Mouse (Mus musculus) macrophage (primary cell): ENCODE measurements around the gene Srgap1. TPM values are rescaled to one million over a fixed set of nuclear protein-coding genes. Genes with fewer than 3 reads are reported as not detected.

ENCODE experiments used
- H3K27ac ChIP-seq: fragments of 350-480 bp; formaldehyde crosslinking; 2 replicates; pipeline ENCODE4 v1.9.0; 2021
- H3K36me3 ChIP-seq: fragments of 350-480 bp; formaldehyde crosslinking; 2 replicates; pipeline ENCODE4 v1.9.0; 2021; ENCODE audit errors: inconsistent target
- H3K4me3 ChIP-seq: fragments of 350-480 bp; formaldehyde crosslinking; 2 replicates; pipeline ENCODE4 v1.9.0; 2021; ENCODE audit errors: inconsistent target
- H3K79me2 ChIP-seq: fragments of 350-480 bp; formaldehyde crosslinking; 2 replicates; pipeline ENCODE4 v1.9.0; 2021; ENCODE audit errors: inconsistent target
- WGBS: methylation state at CpG from one replicate; pipeline ENCODE4 v1.1.7; 2026; ENCODE audit warnings: inconsistent platforms; ENCODE audit not compliant: missing documents; 5-methylcytosine and 5-hydroxymethylcytosine counted together
- polyA plus RNA-seq: library from polyadenylated mRNA; stranded (reverse); fragments of 250-400 nt; gene quantifications from 3 replicates; pipeline ENCODE4 v1.2.4, GENCODE M21; 2018; ENCODE audit warnings: inconsistent platforms

Srgap1 gene
- polyA plus RNA-seq, 1 experiment from 2014 or later: 0.03 TPM

- Histone ChIP-seq H3K4me3 (no peak overlapping the region), H3K36me3 (no peaks in the 10 kb centered on the region), H3K79me2 (no peaks in the 10 kb centered on the region), H3K27ac (no peak overlapping the region)
- WGBS: 10% methylated on average over 4 of the region's 4 CpGs
Measured at GRCm38 (mm10) chr10:121962053-121962452, 85.1 kb downstream of the Srgap1 start.

- no peak overlapping the region for H3K4me3 ChIP-seq
- H3K27ac ChIP-seq: no peak overlapping the region
- 31% methylated on average over 11 of the region's 11 CpGs for WGBS
- no peaks in the 10 kb centered on the region for H3K36me3 ChIP-seq
- H3K79me2 ChIP-seq: no peaks in the 10 kb centered on the region
Measured at GRCm38 (mm10) chr10:121961121-121961893, 85.8 kb downstream of the Srgap1 start.

- H3K36me3 ChIP-seq: no peaks in the 10 kb centered on the region
- H3K79me2 ChIP-seq: no peaks in the 10 kb centered on the region
- H3K27ac ChIP-seq: no peak overlapping the region
- H3K4me3 ChIP-seq: no peak overlapping the region
- 48% methylated on average over 8 of the region's 8 CpGs for WGBS
Measured at GRCm38 (mm10) chr10:121958741-121959140, 88.4 kb downstream of the Srgap1 start.

- no peak overlapping the region for H3K4me3 ChIP-seq
- WGBS: 92% methylated on average over 11 of the region's 11 CpGs
- no peaks in the 10 kb centered on the region for H3K79me2 ChIP-seq
- no peaks in the 10 kb centered on the region for H3K36me3 ChIP-seq
- no peak overlapping the region for H3K27ac ChIP-seq
Measured at GRCm38 (mm10) chr10:121956505-121956904, 90.6 kb downstream of the Srgap1 start.

- Histone ChIP-seq H3K36me3 (no peaks in the 10 kb centered on the region), H3K79me2 (no peaks in the 10 kb centered on the region), H3K27ac (no peak overlapping the region), H3K4me3 (no peak overlapping the region)
- WGBS: 89% methylated on average over 4 of the region's 4 CpGs
Measured at GRCm38 (mm10) chr10:121955730-121956129, 91.4 kb downstream of the Srgap1 start.

- Histone ChIP-seq H3K79me2 (no peaks in the 10 kb centered on the region), H3K27ac (no peak overlapping the region), H3K4me3 (no peak overlapping the region), H3K36me3 (no peaks in the 10 kb centered on the region)
- WGBS: 88% methylated on average over 4 of the region's 6 CpGs
Measured at GRCm38 (mm10) chr10:121954877-121955276, 92.2 kb downstream of the Srgap1 start.

GRCm38 (mm10) chr10:121953041-121953440, 94.1 kb downstream of the Srgap1 start:
- Histone ChIP-seq H3K36me3 (no peaks in the 10 kb centered on the region), H3K4me3 (no peak overlapping the region), H3K79me2 (no peaks in the 10 kb centered on the region), H3K27ac (no peak overlapping the region)
- 92% methylated on average over 5 of the region's 5 CpGs for WGBS

GRCm38 (mm10) chr10:121946173-121946572, 100.9 kb downstream of the Srgap1 start:
- H3K27ac ChIP-seq: no peak overlapping the region
- H3K79me2 ChIP-seq: no peaks in the 10 kb centered on the region
- H3K4me3 ChIP-seq: no peak overlapping the region
- 92% methylated on average over 8 of the region's 8 CpGs for whole genome bisulfite sequencing
- H3K36me3 ChIP-seq: no peaks in the 10 kb centered on the region

GRCm38 (mm10) chr10:121931909-121932308, 115.2 kb downstream of the Srgap1 start:
- 93% methylated on average over 12 of the region's 14 CpGs for WGBS
- Histone ChIP-seq H3K27ac (no peak overlapping the region), H3K4me3 (no peak overlapping the region)

GRCm38 (mm10) chr10:121926094-121926493, 121.0 kb downstream of the Srgap1 start:
- Histone ChIP-seq H3K4me3 (no peak overlapping the region), H3K36me3 (no peaks in the 10 kb centered on the region), H3K79me2 (no peaks in the 10 kb centered on the region), H3K27ac (no peak overlapping the region)
- 84% methylated on average over 3 of the region's 3 CpGs for WGBS

More at GRCm38 (mm10) chr10:121931909-121932308, 115.2 kb downstream of the Srgap1 start:
- no peaks in the 10 kb centered on the region for H3K79me2 ChIP-seq
- H3K36me3 ChIP-seq: no peaks in the 10 kb centered on the region

- Histone ChIP-seq H3K4me3 (no peak overlapping the region), H3K36me3 (no peaks in the 10 kb centered on the region), H3K79me2 (no peaks in the 10 kb centered on the region), H3K27ac (no peak overlapping the region)
- WGBS: 88% methylated on average over 8 of the region's 8 CpGs
Measured at GRCm38 (mm10) chr10:121919016-121919415, 128.1 kb downstream of the Srgap1 start.

GRCm38 (mm10) chr10:121918579-121918978, 128.5 kb downstream of the Srgap1 start:
- 85% methylated on average over 3 of the region's 3 CpGs for WGBS
- Histone ChIP-seq H3K4me3 (no peak overlapping the region), H3K79me2 (no peaks in the 10 kb centered on the region)

GRCm38 (mm10) chr10:121915530-121915929, 131.6 kb downstream of the Srgap1 start:
- Histone ChIP-seq H3K79me2 (no peaks in the 10 kb centered on the region), H3K4me3 (no peak overlapping the region), H3K27ac (no peak overlapping the region), H3K36me3 (no peaks in the 10 kb centered on the region)
- WGBS: 96% methylated on average over 12 of the region's 12 CpGs

More at GRCm38 (mm10) chr10:121918579-121918978, 128.5 kb downstream of the Srgap1 start:
- H3K27ac ChIP-seq: no peak overlapping the region
- H3K36me3 ChIP-seq: no peaks in the 10 kb centered on the region

- no peaks in the 10 kb centered on the region for H3K36me3 ChIP-seq
- H3K4me3 ChIP-seq: no peak overlapping the region
- 17% methylated on average over 1 of the region's 1 CpGs for WGBS
- H3K79me2 ChIP-seq: no peaks in the 10 kb centered on the region
- H3K27ac ChIP-seq: no peak overlapping the region
Measured at GRCm38 (mm10) chr10:121904137-121904536, 143.0 kb downstream of the Srgap1 start.

GRCm38 (mm10) chr10:121902651-121903050, 144.5 kb downstream of the Srgap1 start:
- H3K4me3 ChIP-seq: no peak overlapping the region
- 90% methylated on average over 8 of the region's 8 CpGs for WGBS
- H3K36me3 ChIP-seq: no peaks in the 10 kb centered on the region
- no peak overlapping the region for H3K27ac ChIP-seq
- no peaks in the 10 kb centered on the region for H3K79me2 ChIP-seq
